Mouse (Mus musculus) thymus, adult 2 months (tissue): ENCODE measurements around the gene Nr1h4.

Source experiments
- CTCF ChIP-seq: fragments of 200-500 bp; IDR thresholded peaks from 2 replicates; pipeline ENCODE4 v1.5.1; 2012; ENCODE audit warnings: mild to moderate bottlenecking, control low read depth, low read length, moderate library complexity, borderline replicate concordance; ENCODE audit not compliant: control insufficient read depth, poor library complexity, insufficient read depth; ENCODE audit errors: extremely low read depth
- POLR2A ChIP-seq: fragments of 200-500 bp; IDR thresholded peaks from 2 replicates; pipeline ENCODE4 v1.6.1; 2012; ENCODE audit warnings: mild to moderate bottlenecking, low read length, control low read depth, moderate library complexity; ENCODE audit not compliant: control insufficient read depth, poor library complexity, insufficient read depth; ENCODE audit errors: extremely low read depth

DNA sequence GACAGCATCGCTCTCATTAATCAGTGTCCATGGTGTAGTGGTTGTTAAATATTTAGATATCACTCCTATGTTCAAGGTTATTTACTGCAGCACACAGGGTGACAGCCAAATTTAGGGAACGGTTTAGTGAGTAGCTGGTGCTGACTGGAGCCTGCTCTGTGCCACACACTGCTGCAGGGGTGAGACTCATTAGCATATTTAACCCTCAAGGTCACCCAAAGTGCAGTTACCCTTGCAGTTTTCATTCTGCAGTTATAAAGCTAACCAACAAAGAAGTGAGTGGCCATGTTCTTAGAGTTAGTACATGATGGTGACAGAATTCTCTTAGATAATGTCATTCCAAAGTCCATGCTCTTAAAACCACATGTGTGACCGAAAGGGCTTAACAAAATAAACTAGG, 8.9 kb upstream of the Nr1h4 start:
- no peak for TF ChIP-seq CTCF
- TF ChIP-seq POLR2A = no peak
